Mouse (Mus musculus): ENCODE data around the gene Herpud1.

- TF ChIP-seq CTCF (IDR thresholded peaks at IDR 0.05; ENCODE audit: low read depth, low read length) (no peak), POLR2A (IDR thresholded peaks at IDR 0.05; ENCODE audit: extremely low read depth, insufficient read depth, low read length) (no peak)
These were observed 42.2 kb downstream of the Herpud1 start for GRCm38 (mm10) chr8:94428420-94428819.

All from liver, adult 2 months (tissue).